Mouse (Mus musculus) liver, embryonic 14.5 days (tissue): Measurements from ENCODE around the gene Zdhhc22.

Experiments
- CTCF ChIP-seq: IDR thresholded peaks from 2 replicates; pipeline ENCODE4 v1.5.1; 2016; ENCODE audit warnings: antibody characterized with exemption, low read depth, control low read depth
- EP300 ChIP-seq: IDR thresholded peaks from 2 replicates; pipeline ENCODE4 v1.6.1; 2016; ENCODE audit warnings: antibody characterized with exemption, low read depth

DNA sequence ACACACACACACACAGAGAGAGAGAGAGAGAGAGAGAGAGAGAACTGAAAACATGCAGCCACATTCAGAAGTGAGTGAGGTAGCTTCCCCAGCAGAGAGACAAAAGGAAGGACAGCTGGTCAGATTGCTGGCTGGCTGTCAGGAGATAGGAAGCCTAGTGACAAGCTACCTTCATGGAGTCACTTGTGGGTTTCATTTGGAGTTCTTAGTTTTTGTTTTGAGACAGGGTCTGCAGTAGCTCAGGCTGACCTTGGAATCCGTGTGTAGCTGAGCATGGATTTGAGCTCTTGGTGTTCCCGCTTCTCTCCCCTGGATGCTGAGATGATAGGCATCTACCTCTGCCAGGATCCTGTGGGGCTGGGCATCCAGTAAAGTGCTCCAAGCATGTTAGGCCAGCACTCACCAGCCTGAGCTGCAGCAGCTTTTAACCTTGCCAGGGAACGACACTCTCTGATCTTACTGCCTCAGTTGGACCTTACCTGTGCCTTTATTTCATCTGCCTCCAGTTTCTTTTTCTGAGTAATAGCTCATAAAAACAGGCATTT lies 29.4 kb downstream of the Zdhhc22 start:
- TF ChIP-seq CTCF (no peak), EP300 (no peak)
